Mouse (Mus musculus) adrenal gland, postnatal 25 days (tissue): ENCODE data around the gene Grid2. TPM values are rescaled to one million over a fixed set of nuclear protein-coding genes. Genes with fewer than 3 reads are reported as not detected.

ENCODE experiments used
- DNase-seq: peaks from one replicate; pipeline ENCODE4 v3.0.0; 2021; ENCODE audit warnings: mixed read lengths
- total RNA-seq: library from RNA; stranded (reverse); gene quantifications from 2 replicates; pipeline ENCODE4 v1.2.3, GENCODE M21; 2021

The Grid2 gene
- total RNA-seq, 1 experiment from 2014 or later: 0.06 TPM

- DNase-seq: no peak
Observed at GRCm38 (mm10) chr6:64064704-64065103, 809.0 kb downstream of the Grid2 start.

- DNase-seq: no peak
Observed at GRCm38 (mm10) chr6:64073406-64073805, 817.7 kb downstream of the Grid2 start.

- no peak for DNase-seq
Observed at GRCm38 (mm10) chr6:64077911-64078310, 822.2 kb downstream of the Grid2 start.

- no peak for DNase-seq
Observed at GRCm38 (mm10) chr6:64098662-64099061, 843.0 kb downstream of the Grid2 start.

- no peak for DNase-seq
Observed at GRCm38 (mm10) chr6:64114594-64114993, 858.9 kb downstream of the Grid2 start.

GRCm38 (mm10) chr6:64136275-64136674 is 880.6 kb downstream of the Grid2 start:
- no peak for DNase-seq

- no peak for DNase-seq
Observed at GRCm38 (mm10) chr6:64148613-64149012, 892.9 kb downstream of the Grid2 start.

- DNase-seq: no peak
Observed at GRCm38 (mm10) chr6:64174995-64175612, 919.4 kb downstream of the Grid2 start.

GRCm38 (mm10) chr6:64193646-64194045 is 938.0 kb downstream of the Grid2 start:
- no peak for DNase-seq

- no peak for DNase-seq
Observed at GRCm38 (mm10) chr6:64202396-64203122, 946.9 kb downstream of the Grid2 start.

- no peak for DNase-seq
Observed at GRCm38 (mm10) chr6:64236351-64236750, 980.7 kb downstream of the Grid2 start.

GRCm38 (mm10) chr6:64240526-64240925 is 984.9 kb downstream of the Grid2 start:
- no peak for DNase-seq

GRCm38 (mm10) chr6:64245951-64246350 is 990.3 kb downstream of the Grid2 start:
- DNase-seq: no peak

- DNase-seq: no peak
Observed at GRCm38 (mm10) chr6:64251041-64251440, 995.4 kb downstream of the Grid2 start.

GRCm38 (mm10) chr6:64263517-64263916 is 1007.8 kb downstream of the Grid2 start:
- DNase-seq: no peak

- DNase-seq: no peak
Observed at GRCm38 (mm10) chr6:64264224-64264623, 1008.5 kb downstream of the Grid2 start.

GRCm38 (mm10) chr6:64274319-64275114 is 1018.8 kb downstream of the Grid2 start:
- no peak for DNase-seq

- no peak for DNase-seq
Observed at GRCm38 (mm10) chr6:64279927-64280326, 1024.3 kb downstream of the Grid2 start.

GRCm38 (mm10) chr6:64293761-64294160 is 1038.1 kb downstream of the Grid2 start:
- no peak for DNase-seq

GRCm38 (mm10) chr6:64297633-64298032 is 1042.0 kb downstream of the Grid2 start:
- no peak for DNase-seq

GRCm38 (mm10) chr6:64304709-64305476 is 1049.2 kb downstream of the Grid2 start:
- DNase-seq: no peak

GRCm38 (mm10) chr6:64308631-64309030 is 1053.0 kb downstream of the Grid2 start:
- DNase-seq: no peak
